Mouse (Mus musculus) intestine, postnatal 0 days (tissue): ENCODE measurements around the gene Sox6. TPM values are rescaled to one million over a fixed set of nuclear protein-coding genes. Genes with fewer than 3 reads are reported as not detected.

Experiments used
- ATAC-seq: fragments of 200-750 bp; cut with Nextera tagmentation; 2 replicates; pipeline ENCODE4 v1.8.0; 2017; ENCODE audit warnings: mild to moderate bottlenecking, moderate TSS enrichment, moderate library complexity
- H3K27ac ChIP-seq: fragments of 300-500 bp; sonication (generic); 2 replicates; pipeline ENCODE4 v1.5.1; 2014; ENCODE audit warnings: mild to moderate bottlenecking, low read depth, low read length, moderate library complexity
- H3K27me3 ChIP-seq: fragments of 300-500 bp; sonication (generic); replicated peaks from 2 replicates; pipeline ENCODE4 v1.6.1; 2014; ENCODE audit warnings: low read length, mixed read lengths; ENCODE audit not compliant: control insufficient read depth, insufficient read depth
- H3K36me3 ChIP-seq: fragments of 300-500 bp; sonication (generic); 2 replicates; pipeline ENCODE4 v1.6.1; 2014; ENCODE audit warnings: mild to moderate bottlenecking, moderate library complexity; ENCODE audit not compliant: control insufficient read depth, insufficient read depth
- H3K4me1 ChIP-seq: fragments of 300-500 bp; sonication (generic); replicated peaks from 2 replicates; pipeline ENCODE4 v1.6.1; 2014; ENCODE audit warnings: antibody characterized with exemption, low read length, mixed read lengths; ENCODE audit not compliant: control insufficient read depth, insufficient read depth
- H3K4me2 ChIP-seq: fragments of 300-500 bp; sonication (generic); replicated peaks from 2 replicates; pipeline ENCODE4 v1.6.1; 2014; ENCODE audit warnings: low read depth, mild to moderate bottlenecking, moderate library complexity
- H3K4me3 ChIP-seq: fragments of 300-500 bp; sonication (generic); 2 replicates; pipeline ENCODE4 v1.5.1; 2014; ENCODE audit warnings: low read depth, low read length
- H3K9ac ChIP-seq: fragments of 300-500 bp; sonication (generic); 2 replicates; pipeline ENCODE4 v1.6.1; 2014; ENCODE audit warnings: mild to moderate bottlenecking, low read depth, low read length
- H3K9me3 ChIP-seq: fragments of 300-500 bp; sonication (generic); 2 replicates; pipeline ENCODE4 v1.6.1; 2016; ENCODE audit warnings: mixed run types; ENCODE audit not compliant: control insufficient read depth
- CTCF ChIP-seq: sonication (generic); IDR thresholded peaks from 2 replicates; pipeline ENCODE4 v1.5.1; 2016; ENCODE audit warnings: low read depth, mild to moderate bottlenecking, control low read depth, antibody characterized with exemption, moderate library complexity
- WGBS: fragments of 180-500 bp; shearing (Covaris S2); extraction: QIAGEN DNeasy Blood & Tissue Kit; methylation state at CpG from one replicate; pipeline ENCODE4 v1.1.7; 2014; 5-methylcytosine and 5-hydroxymethylcytosine counted together
- polyA plus RNA-seq: library from polyadenylated mRNA; unstranded; fragments of >200 nt; fragmentation: Nextera tagmentation; extraction: Ambion mirVana; gene quantifications from 2 replicates; pipeline ENCODE4 v1.2.1, GENCODE M21; 2015

The Sox6 gene
- polyA plus RNA-seq, 1 experiment from 2014 or later, result 21.6 TPM

DNA sequence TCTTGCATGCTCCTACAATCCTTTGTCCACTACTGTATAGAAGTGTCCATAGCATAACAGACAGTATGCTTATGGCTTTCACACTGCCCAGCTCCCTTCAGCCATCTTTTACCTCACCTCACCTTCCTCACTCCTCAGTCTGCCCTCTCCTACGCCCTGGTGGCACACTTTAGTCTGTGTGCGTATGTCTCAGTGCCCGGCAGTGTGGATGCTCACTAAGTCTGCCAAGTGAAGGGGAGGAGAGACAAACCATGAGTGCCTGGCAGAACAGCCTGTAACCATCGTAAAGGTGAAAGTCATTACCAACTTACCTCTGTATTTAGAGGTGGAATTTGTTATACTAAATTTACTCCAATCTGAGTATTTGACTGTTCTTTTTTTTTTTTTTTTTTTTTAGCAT, 35.9 kb downstream of the Sox6 start:
- Histone ChIP-seq H3K9ac (no peak overlapping the region), H3K4me3 (no peak overlapping the region), H3K9me3 (no peaks in the 10 kb centered on the region), H3K36me3 (no peaks in the 10 kb centered on the region), H3K27ac (no peak overlapping the region), H3K4me2 (no peak overlapping the region), H3K4me1 (no peaks in the 10 kb centered on the region), H3K27me3 (no peaks in the 10 kb centered on the region)
- no peak for ATAC-seq
- no peak for TF ChIP-seq CTCF
- WGBS, result 86% methylated on average over 4 of the region's 4 CpGs

DNA sequence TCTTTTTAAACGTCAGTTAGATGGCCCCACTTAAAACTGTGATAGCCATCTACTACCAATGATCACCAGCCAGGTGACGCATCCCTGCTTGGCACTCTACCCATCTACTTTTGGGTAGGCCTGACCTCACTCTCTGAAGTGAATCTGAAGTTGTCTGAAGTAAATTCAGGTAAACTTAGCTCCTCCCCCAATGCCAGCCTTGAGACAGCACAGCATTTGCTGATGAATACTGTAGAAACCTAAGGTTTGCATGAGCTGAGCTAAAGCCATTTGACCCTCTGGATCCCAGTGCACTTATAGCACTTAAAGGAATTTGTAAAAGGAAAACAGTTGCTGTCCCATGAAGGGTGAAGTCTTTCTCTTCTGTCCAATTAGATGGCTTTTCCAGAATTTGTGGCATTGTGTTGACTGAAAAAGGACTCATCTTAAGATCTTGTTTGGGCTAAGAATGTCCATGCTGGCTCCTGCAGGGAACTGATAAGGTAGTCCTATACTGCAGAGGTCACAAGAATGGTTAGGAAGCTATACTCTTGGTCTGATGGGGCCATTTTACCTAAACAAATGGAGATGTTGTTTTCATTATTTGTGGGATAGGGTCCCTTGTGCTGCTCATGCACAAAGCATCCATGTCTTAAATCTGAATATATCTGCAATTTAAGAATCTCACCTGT, 50.4 kb downstream of the Sox6 start:
- Histone ChIP-seq H3K9ac (no peak overlapping the region), H3K4me3 (no peak overlapping the region), H3K4me2 (no peak overlapping the region), H3K36me3 (no peaks in the 10 kb centered on the region), H3K4me1 (no peaks in the 10 kb centered on the region), H3K9me3 (no peaks in the 10 kb centered on the region), H3K27me3 (no peaks in the 10 kb centered on the region), H3K27ac (no peak overlapping the region)
- ATAC-seq, result no peak
- TF ChIP-seq CTCF, result no peak
- 86% methylated on average over 2 of the region's 2 CpGs for WGBS

DNA sequence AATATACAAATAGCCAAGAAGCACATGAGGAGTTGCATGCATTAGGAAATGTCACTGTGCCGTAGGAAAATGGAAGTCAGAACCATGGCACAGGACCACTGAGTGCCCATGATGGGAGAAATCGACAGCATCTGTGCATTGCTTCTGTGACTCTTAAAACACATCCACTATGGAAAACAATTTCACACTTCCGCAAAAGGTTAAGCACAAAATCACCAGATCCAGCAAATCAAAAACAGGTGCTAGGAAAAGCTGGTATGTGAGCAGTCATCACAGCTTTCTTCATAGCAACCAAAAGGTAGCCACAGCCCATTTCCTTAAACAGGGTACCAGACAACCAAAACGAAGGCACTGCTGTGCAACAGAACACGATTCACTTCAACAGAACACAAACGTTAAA, 52.9 kb downstream of the Sox6 start:
- WGBS, result 83% methylated on average over 6 of the region's 6 CpGs
- Histone ChIP-seq H3K9ac (no peak overlapping the region), H3K27ac (no peak overlapping the region), H3K4me3 (no peak overlapping the region), H3K27me3 (no peaks in the 10 kb centered on the region), H3K9me3 (no peaks in the 10 kb centered on the region), H3K4me2 (no peak overlapping the region), H3K4me1 (no peaks in the 10 kb centered on the region), H3K36me3 (no peaks in the 10 kb centered on the region)
- no peak for TF ChIP-seq CTCF
- ATAC-seq, result no peak

DNA sequence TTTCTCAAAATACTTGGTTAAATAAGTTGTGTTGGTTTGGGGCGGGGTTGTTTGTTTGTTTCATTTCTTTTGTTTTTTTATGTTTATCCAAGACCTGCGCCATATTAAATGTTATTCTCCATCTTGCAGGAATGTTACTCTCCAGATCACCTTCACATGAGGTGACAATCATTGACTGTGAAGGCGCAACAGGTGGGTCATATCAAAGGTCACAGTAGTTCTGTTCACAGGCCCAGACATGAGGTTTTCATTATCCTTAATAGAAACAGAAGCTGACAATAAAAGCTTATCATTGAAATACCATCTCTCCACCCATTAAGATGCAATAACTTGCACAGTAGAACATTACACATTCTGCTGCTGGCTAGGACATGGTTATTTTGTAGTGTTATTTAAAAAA, 54.5 kb downstream of the Sox6 start:
- no peak overlapping the region for H3K9ac ChIP-seq
- H3K27me3 ChIP-seq, result no peaks in the 10 kb centered on the region
- no peak overlapping the region for H3K4me2 ChIP-seq
- no peak overlapping the region for H3K4me3 ChIP-seq
- no peaks in the 10 kb centered on the region for H3K4me1 ChIP-seq
- no peak for TF ChIP-seq CTCF
- H3K9me3 ChIP-seq, result no peaks in the 10 kb centered on the region
- no peak for ATAC-seq
- H3K36me3 ChIP-seq, result no peaks in the 10 kb centered on the region
- H3K27ac ChIP-seq, result no peak overlapping the region
- WGBS, result 86% methylated on average over 3 of the region's 3 CpGs

DNA sequence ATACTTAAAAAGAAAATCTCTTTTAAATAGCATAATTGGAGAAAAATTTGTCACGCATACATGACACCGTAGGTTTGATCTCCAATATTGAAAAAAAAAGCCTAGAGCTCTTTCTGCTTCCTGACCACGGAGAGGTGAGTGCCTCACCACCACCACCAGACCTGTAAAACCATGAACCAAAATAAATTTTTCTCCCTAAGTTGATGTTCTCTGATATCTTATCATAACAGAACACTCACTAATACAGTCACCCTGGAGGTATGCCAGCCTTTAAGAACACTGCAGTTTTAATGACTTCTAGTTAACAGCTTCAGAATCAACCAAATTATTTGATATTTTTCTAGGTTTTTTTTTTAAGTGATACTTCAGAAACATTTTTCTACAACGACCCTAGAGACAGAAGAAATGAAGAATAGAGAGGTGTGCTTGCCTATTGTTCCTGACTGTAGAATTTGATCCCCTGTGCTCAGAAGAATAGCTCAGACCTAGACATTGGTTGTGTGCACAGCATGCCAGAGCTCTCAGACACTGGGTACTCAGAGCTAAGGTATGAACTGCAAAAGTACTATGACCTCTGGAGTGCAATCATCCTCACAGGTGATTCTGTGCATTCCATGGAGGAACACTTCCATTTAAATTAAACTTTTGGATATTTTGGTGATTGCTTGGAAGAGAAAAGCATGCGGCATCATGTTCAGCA, 58.6 kb downstream of the Sox6 start:
- H3K4me3 ChIP-seq, result no peak overlapping the region
- H3K36me3 ChIP-seq, result no peaks in the 10 kb centered on the region
- no peaks in the 10 kb centered on the region for H3K9me3 ChIP-seq
- H3K9ac ChIP-seq, result no peak overlapping the region
- WGBS, result 83% methylated on average over 5 of the region's 5 CpGs
- H3K4me1 ChIP-seq, result no peaks in the 10 kb centered on the region
- H3K27ac ChIP-seq, result no peak overlapping the region
- no peak for ATAC-seq
- H3K27me3 ChIP-seq, result no peaks in the 10 kb centered on the region
- H3K4me2 ChIP-seq, result no peak overlapping the region
- TF ChIP-seq CTCF, result no peak

DNA sequence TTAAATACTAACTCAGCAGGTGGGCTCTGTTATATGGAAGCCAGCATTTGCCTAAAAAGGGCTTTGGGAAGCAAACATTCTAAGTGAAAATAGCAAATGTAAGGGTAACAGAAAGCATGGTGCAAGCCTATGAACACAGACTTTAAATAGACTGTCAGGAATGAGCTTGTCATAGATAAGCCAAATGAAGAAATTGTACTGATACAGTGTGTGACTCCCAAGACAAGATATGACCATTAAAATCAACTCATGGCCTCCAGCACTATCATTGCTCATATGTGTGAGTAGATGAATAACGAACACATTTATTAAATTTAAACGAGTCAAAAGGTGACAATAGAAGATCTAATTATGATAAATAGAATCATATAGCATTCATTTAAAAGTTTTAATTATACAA, 64.1 kb downstream of the Sox6 start:
- Histone ChIP-seq H3K27me3 (no peaks in the 10 kb centered on the region), H3K4me1 (no peaks in the 10 kb centered on the region), H3K36me3 (no peaks in the 10 kb centered on the region), H3K27ac (no peak overlapping the region), H3K4me3 (no peak overlapping the region), H3K9ac (no peak overlapping the region), H3K4me2 (no peak overlapping the region), H3K9me3 (no peaks in the 10 kb centered on the region)
- no peak for TF ChIP-seq CTCF
- WGBS, result 85% methylated on average over 2 of the region's 2 CpGs
- ATAC-seq, result no peak
